Mouse (Mus musculus): Measurements from ENCODE around the gene Nox1. TPM values are rescaled to one million over a fixed set of nuclear protein-coding genes. Genes with fewer than 3 reads are reported as not detected.
"Not testable (repeated sequence)": the region's sequence is repeated elsewhere in the genome, so short reads cannot be mapped to it uniquely, and the experiment has no call there.

Gene Nox1
- under 1 TPM in 1 of 2 experiments, not detected in 1; 0.42 TPM for total RNA-seq (2021)

- intact Hi-C loops (cut with DNase I): no loop called here
Observed at GRCm38 (mm10) chrX:134221856-134222255, at the start of gene Nox1. TSS of gene Nox1 (minus strand) at chrX:134221956.

DNA sequence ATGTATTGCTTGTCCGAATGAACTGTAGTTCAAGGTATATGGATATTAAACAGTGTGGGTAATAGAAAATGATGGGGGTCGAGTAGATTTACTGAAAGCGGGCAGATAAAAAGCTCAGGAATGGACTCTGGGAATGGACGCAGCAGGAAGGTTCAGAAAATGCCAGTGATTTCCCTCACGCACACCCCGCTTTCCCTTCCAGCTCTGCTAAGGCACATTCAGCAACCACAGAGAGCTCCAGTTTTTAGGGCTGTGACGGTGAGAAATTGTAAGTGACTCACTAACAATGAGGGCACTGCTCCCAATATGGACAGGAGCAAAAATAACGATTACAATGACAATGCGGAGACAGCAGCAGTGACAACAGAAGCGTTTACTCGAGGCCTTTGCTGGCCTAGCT is 40.4 kb upstream of the Nox1 start:
- DNase-seq: no peak
- intact Hi-C loops (cut with DNase I): no loop called here

More at GRCm38 (mm10) chrX:134221856-134222255, at the start of gene Nox1:
- no peak for DNase-seq

DNA sequence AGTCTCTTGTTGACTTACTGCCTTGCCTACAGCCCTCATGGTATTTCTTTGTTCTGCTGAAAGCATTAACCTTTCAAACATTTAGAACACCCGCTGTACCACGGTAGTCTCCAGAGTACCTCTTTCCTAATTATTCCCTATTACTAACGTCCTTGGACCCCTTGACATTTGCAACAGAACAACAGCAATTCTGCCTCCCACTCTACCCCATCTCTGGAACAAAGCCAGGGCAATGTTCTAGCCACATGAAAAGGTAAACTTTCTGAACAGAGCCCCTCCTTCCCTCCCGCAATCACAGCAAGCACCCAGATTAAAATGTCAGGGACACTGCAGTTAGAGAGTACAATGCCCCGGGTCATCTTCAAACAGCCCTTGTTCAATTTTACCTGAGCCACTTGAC is 39.4 kb upstream of the Nox1 start:
- DNase-seq: no peak
- intact Hi-C loops (cut with DNase I): no loop called here

- no peak for DNase-seq
- intact Hi-C loops (cut with DNase I): no loop called here
Observed at GRCm38 (mm10) chrX:134248202-134248601, 26.4 kb upstream of the Nox1 start.

- intact Hi-C loops (cut with DNase I): no loop called here
Observed at GRCm38 (mm10) chrX:134245946-134246345, 24.2 kb upstream of the Nox1 start.

DNA sequence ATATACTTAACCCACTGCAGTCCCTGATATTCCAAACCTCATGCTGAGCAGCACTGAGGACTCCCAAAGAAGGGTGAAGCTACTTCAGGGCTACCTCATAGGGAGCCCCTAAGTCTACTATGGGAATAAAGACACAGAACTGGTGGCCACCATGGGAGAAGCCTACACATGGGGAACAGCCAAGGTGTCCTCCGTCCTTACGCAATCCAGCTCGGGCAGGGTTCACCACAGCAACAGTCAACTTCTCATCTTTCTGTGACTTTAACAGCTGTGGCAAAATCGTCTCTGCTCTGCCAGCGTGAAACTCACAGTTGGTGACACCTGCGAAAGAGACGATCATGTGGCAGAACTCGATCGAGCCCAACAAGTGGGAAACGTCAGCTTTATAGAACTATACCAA is 16.5 kb upstream of the Nox1 start:
- intact Hi-C loops (cut with DNase I): no loop called here
- no peak for DNase-seq

More at GRCm38 (mm10) chrX:134245946-134246345, 24.2 kb upstream of the Nox1 start:
- no peak for DNase-seq

GRCm38 (mm10) chrX:134233048-134233447 is 11.3 kb upstream of the Nox1 start:
- intact Hi-C loops (cut with DNase I): no loop called here
- DNase-seq: no peak

DNA sequence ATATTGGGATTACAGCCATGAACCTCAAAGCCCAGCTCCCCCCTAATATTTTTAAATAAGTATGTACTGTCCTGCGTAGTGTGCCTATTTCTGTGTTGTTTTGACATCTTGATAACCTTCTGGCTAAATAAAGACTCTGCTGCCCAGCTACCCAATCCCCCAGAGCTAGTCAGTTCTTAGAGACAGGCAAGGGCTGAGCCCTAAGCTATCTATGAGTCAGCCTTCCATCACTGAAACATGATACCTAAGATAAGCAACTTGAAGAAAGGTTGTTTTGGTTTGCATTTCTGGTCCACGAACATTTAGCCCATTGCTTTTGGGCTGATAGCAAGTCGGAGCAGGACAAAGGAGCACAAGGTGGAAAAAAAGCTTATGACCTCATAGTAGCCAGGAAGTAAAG is 1.1 kb downstream of the Nox1 start:
- intact Hi-C loops (cut with DNase I): no loop called here

DNA sequence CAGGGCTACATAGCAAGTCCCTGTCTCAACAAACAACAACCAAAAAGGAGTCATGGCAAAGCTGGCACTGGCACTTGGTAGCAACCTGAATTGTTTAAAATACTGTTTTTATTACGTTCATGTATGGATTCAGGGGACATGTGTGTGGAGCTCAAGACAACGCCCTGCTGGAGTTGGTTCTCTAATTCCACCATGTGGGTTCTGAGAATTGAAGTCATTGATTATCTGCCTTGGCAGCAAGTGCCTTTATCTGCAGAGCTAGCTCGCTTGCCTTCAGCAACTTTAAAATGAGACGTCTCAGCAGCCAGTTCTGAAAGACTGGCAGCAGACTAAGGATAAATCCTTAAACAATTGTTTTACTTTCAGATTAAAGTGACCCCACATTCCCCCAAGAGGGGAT is 3.6 kb downstream of the Nox1 start:
- no peak for DNase-seq
- intact Hi-C loops (cut with DNase I): no loop called here

More for the DNA sequence above, 1.1 kb downstream of the Nox1 start:
- DNase-seq: no peak

GRCm38 (mm10) chrX:134211151-134211642 is 10.6 kb downstream of the Nox1 start:
- intact Hi-C loops (cut with DNase I): no loop called here
- DNase-seq: no peak

DNA sequence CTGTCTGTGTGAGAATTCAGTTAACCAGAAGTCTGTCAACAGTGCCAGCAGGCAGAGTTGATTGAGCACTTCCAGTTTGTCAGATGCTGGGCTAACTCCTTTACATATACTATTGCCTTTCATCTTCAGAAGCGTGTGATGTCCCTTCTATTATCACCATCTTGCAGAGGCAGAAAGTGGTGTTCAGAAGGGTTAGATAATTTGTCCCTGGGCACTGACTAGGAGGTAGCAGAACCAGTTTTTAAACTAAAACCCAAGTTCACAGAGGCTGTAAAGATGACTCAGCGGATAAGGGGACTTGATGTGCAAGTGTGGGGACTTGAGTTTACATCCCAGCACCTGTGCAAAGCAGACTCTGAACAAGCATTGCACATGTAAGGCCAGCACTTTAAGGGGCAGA is 13.3 kb downstream of the Nox1 start:
- no peak for DNase-seq
- intact Hi-C loops (cut with DNase I): no loop called here

GRCm38 (mm10) chrX:134187201-134187600 is 34.6 kb downstream of the Nox1 start, which contains the start of gene Arl13a:
TSS of gene Arl13a (plus strand) at chrX:134187501.
- intact Hi-C loops (cut with DNase I); DNase-seq: not testable (repeated sequence)

- DNase-seq: no peak
- intact Hi-C loops (cut with DNase I): no loop called here
Observed at GRCm38 (mm10) chrX:134174699-134175098, 47.1 kb downstream of the Nox1 start.

- no peak for DNase-seq
- intact Hi-C loops (cut with DNase I): no loop called here
Observed at GRCm38 (mm10) chrX:134170584-134170983, 51.2 kb downstream of the Nox1 start.

GRCm38 (mm10) chrX:134163484-134163883 is 58.3 kb downstream of the Nox1 start:
- intact Hi-C loops (cut with DNase I): no loop called here
- DNase-seq: no peak

GRCm38 (mm10) chrX:134162826-134163225 is 58.9 kb downstream of the Nox1 start:
- intact Hi-C loops (cut with DNase I): no loop called here
- no peak for DNase-seq

DNA sequence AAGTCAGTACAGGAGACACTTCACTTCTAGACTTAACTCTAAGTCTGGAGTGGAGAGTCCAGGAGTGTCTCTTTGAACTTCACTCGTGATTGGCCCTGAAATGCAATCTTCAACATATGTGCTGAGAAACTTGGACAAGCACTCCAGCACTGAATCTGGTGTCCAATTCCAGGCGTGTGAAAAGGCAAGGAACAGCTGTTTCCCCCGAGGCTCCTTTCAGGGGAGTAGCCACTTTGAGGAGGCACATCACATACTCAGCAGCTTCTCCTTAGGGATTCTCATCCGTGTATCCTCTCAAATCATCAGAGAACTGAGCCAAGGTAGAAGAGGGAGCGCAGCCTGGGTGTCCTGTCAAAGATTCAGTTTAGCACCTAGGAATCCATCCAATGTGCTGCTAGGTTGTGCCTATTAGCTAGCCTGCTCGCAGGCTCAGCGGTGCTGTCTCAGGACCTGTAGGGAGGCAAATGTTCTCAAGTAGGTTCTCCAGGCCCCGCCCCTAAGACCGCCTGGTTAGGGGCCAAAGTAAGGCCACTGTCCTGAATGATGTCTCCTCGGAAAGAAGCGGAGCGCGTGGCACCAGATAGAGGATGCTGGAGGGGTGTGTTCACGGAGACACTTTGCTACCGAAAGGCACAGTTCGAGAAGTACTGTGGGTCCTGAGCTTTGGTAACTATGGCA is 59.6 kb downstream of the Nox1 start, which contains the start of gene Xkrx:
TSS of gene Xkrx (minus strand) at position 34 of the 678 bp plus-strand sequence.
- DNase-seq: no peak
- intact Hi-C loops (cut with DNase I): no loop called here

GRCm38 (mm10) chrX:134160442-134160841 is 61.3 kb downstream of the Nox1 start:
- intact Hi-C loops (cut with DNase I): no loop called here

DNA sequence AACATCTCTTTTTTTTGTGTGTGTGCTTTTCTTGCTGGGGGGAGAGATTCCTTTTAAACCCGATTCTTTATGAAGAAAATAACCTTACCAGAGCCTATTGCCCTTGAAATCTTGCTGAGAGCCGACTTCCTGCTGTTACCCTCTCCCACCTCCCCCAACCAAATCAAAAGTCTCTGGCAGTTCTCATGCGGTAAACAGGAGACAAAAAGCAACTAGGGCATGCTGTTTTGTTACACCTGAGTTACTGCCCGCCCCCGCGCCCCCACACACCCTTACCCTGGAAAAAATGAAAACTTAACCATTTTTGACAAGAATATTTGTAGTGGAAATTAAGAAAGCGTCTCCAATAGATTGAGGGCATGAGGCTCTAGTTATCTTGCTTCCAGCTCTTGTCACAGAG is 63.6 kb downstream of the Nox1 start:
- intact Hi-C loops (cut with DNase I): no loop called here
- DNase-seq: no peak

More at GRCm38 (mm10) chrX:134160442-134160841, 61.3 kb downstream of the Nox1 start:
- no peak for DNase-seq

- intact Hi-C loops (cut with DNase I): no loop called here
- no peak for DNase-seq
Observed at GRCm38 (mm10) chrX:134141986-134142385, 79.8 kb downstream of the Nox1 start.

DNA sequence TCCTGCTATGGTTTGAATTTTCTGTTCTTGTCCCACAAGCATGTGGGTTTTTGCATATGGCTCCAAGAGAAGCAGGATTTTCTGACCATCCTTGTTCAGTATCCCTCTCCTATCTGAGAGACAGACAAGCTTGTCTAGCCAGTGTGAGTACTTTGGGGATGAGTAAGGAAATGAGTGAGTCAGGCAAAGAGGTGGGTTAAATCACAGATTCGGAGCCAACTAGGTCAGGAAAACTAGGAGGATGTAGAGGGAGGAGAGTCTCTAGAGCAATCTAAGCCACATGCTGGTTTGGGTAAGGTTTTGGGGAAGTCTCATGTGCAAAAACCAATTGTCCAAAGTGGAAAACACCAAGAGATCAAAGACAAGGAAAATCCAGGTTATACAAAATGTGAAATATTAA is 80.2 kb downstream of the Nox1 start:
- intact Hi-C loops (cut with DNase I): no loop called here
- DNase-seq: no peak

GRCm38 (mm10) chrX:134140024-134140423 is 81.7 kb downstream of the Nox1 start:
- DNase-seq: no peak
- intact Hi-C loops (cut with DNase I): no loop called here

Data from heart, postnatal 36 days (tissue).